Mouse (Mus musculus): Measurements from ENCODE around the gene Crnn.
A peak's percentile ranks its signal among the peaks of the same experiment; 100 is the strongest.

The Crnn gene

GRCm38 (mm10) chr3:93144510-93145051 is at the start of gene Crnn:
Gene Crnn, plus strand, starts transcription at chr3:93144787.
- no peak for DNase-seq (ENCODE audit: low spot score)

GRCm38 (mm10) chr3:93096447-93096846 is 48.1 kb upstream of the Crnn start:
- DNase-seq (ENCODE audit: low spot score): no peak

GRCm38 (mm10) chr3:93111668-93112067 is 32.9 kb upstream of the Crnn start:
- no peak for DNase-seq (ENCODE audit: low spot score)

- peak; percentile 27 for DNase-seq (ENCODE audit: low spot score)
Measured at GRCm38 (mm10) chr3:93114481-93114880, 30.1 kb upstream of the Crnn start.

GRCm38 (mm10) chr3:93119101-93119500 is 25.5 kb upstream of the Crnn start:
- no peak for DNase-seq (ENCODE audit: low spot score)

- no peak for DNase-seq (ENCODE audit: low spot score)
Measured at GRCm38 (mm10) chr3:93128052-93128451, 16.5 kb upstream of the Crnn start.

- DNase-seq (ENCODE audit: low spot score): no peak
Measured at GRCm38 (mm10) chr3:93129076-93129475, 15.5 kb upstream of the Crnn start.

GRCm38 (mm10) chr3:93130460-93130859 is 14.1 kb upstream of the Crnn start:
- DNase-seq (ENCODE audit: low spot score): peak; percentile 39

- no peak for DNase-seq (ENCODE audit: low spot score)
Measured at GRCm38 (mm10) chr3:93162502-93162901, 17.9 kb downstream of the Crnn start.

- no peak for DNase-seq (ENCODE audit: low spot score)
Measured at GRCm38 (mm10) chr3:93162996-93163592, 18.5 kb downstream of the Crnn start.

- peak; percentile 0 for DNase-seq (ENCODE audit: low spot score)
Measured at GRCm38 (mm10) chr3:93180856-93181255, 36.3 kb downstream of the Crnn start.

GRCm38 (mm10) chr3:93196978-93197377 is 52.4 kb downstream of the Crnn start, which contains the start of gene Flg2:
Gene Flg2, plus strand, starts transcription at chr3:93197278.
- no peak for DNase-seq (ENCODE audit: low spot score)

Measured in layer of hippocampus, adult 9-10 months (tissue).